Mouse (Mus musculus) urinary bladder, adult 18-20 months (tissue): ENCODE results near the gene Olfr1229.

Experiments
- DNase-seq, 2 experiments: peaks; one replicate each; pipeline ENCODE4 v3.0.0; 2022; ENCODE audit warnings: low spot score in 2 of 2, mixed read lengths in 2 of 2

Olfr1229 gene

DNA sequence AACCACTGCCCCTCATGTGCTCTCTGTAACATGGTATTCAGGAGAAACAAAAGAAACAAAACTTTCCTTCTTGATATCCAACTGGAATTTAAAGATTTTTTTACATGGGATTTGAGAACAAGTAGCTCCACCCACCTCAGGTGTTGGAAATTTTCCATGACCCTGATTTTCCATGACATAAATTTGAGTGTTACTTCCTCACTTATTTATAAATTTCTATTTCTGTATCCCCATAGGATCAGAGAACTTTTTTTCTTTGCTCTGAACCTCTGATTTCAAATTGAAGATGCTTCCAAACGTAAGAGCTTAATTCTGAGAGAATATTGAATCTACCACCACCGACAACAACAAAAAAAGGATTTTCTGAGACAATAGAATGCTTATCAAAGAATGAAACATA is at the start of gene Olfr1229:
Olfr1229 (minus strand) TSS at position 101 of the 400 bp plus-strand sequence.
- no peak for DNase-seq

DNA sequence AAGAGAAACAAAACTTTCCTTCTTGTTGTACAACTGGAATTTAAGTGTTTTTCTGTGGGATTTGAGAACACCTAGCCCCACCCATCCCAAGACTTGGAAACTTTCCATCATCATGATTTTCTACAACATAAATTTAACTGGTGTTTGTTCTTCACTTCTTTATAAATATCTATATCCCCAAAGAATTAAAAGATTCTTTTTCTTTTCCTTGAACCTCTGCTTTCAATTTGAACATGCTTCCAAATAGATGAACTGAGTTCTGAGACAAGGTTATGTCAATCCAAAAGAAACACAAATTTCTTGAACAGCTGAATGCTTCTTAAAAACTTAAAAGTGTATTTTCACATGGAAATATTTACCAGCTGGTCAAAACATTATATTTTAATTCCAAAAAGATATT is 41.8 kb upstream of the Olfr1229 start, which contains the start of gene Olfr1232:
Olfr1232 (minus strand) TSS at position 101 of the 400 bp plus-strand sequence.
- no peak for DNase-seq

DNA sequence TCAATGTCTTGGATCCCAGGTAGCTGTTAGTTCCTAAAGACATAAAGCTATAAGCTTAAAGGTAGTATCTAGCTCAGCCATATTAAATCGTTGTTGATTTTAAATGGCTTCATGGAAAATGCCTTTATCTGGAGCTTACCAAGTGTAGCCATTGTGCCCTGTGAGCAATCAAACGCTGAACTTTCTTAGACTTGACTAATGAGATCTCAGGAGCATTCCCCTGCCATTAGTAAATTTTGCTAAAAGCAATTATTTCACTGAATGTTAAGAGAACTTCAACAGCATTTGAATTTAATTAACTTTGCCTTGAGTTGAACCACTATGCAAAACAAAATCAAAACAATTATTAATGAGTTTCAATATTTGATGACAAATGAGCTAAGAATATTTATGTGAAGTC is 19.2 kb upstream of the Olfr1229 start, which contains the start of gene Olfr1231:
Olfr1231 (minus strand) TSS at position 101 of the 400 bp plus-strand sequence.
- no peak for DNase-seq

DNA sequence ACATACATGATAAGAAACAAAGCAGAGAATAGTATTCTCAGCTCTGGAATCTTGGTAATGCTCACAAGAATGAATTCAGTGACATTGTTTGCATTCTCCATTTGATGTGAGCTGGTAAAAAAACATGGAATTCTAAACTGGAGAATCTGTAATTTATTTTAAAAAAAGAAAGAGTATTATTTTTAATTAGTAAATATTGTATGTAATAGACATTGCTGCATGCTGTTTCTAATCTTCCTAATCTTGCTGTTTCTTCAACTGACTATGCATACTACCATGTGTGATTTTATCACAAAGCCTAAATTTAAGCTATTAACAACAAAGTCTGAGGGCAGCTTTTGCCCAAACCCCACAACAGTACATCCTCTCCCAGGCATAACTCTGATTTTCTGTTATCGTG is 9.4 kb upstream of the Olfr1229 start, which contains the start of gene Olfr1230:
Olfr1230 (minus strand) TSS at position 101 of the 400 bp plus-strand sequence.
- no peak for DNase-seq

DNA sequence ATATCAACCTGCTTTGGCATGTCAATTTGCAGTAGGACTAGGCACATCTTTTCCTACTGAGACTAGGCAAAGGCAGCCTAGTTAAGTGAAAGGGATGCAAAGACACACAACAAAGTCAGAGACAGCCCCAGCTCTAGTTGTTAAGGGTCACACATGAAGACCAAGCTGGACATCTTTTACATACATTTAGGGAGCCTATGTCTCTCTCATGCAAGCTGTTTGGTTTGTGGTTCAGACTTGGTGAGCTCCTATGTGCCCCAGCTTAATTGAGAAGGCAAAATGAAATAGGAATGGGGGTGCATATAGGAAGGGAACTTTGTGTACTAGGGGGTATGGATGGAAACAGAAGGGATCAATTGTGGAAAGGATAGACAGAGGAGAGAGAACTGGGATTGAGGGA is 33.9 kb downstream of the Olfr1229 start, which contains the start of gene Olfr1228:
Olfr1228 (minus strand) TSS at position 101 of the 400 bp plus-strand sequence.
- no peak for DNase-seq
